Mouse (Mus musculus) G1E-ER4 (cell line): ENCODE measurements around the gene Gm49450. TPM values are rescaled to one million over a fixed set of nuclear protein-coding genes. Genes with fewer than 3 reads are reported as not detected.

ENCODE experiments used
- GATA1 ChIP-seq: IDR thresholded peaks from one replicate; pipeline ENCODE4 v1.8.0; 2012; ENCODE audit warnings: low read length, inconsistent platforms
- polyA plus RNA-seq: library from polyadenylated mRNA; stranded (reverse); fragments of >175 nt; gene quantifications from 2 replicates; pipeline ENCODE4 v1.2.3, GENCODE M21; 2012

Gene Gm49450
- polyA plus RNA-seq, 1 experiment = not detected

DNA sequence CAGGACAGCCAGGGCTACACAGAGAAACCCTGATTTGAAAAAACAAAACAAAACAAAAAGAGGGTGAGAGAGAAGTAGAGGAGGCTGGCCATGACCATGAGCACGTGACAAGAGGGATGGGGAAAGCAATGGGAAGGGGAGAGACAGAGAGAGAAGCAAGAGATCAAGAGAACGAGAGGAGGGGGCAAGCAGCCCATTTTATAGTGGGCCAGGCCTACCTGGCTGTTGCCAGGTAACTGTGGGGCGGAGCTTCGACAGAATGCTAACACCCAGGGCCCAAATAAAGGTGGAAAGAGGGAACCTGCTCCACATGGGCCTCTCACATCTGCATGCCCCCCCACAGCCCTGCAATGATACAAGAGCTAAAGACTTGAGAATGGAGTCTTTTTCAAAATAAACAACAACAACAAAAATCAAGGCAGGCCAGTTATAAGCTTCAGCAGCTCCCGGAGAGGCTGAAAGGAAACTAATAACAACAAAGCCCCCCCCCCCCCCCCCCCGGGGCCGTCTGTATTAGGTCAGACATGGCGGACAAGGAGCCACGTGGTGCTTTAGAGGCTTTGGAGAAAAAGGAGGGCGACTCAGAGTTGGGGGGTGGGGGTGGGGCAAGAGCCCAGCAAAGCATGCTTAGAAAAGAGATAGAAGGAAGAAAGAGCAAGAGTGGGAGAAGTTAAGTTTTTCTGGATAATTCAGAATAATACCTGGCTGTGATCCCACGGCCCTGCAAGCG lies 36.5 kb upstream of the Gm49450 start:
- no peak for TF ChIP-seq GATA1

DNA sequence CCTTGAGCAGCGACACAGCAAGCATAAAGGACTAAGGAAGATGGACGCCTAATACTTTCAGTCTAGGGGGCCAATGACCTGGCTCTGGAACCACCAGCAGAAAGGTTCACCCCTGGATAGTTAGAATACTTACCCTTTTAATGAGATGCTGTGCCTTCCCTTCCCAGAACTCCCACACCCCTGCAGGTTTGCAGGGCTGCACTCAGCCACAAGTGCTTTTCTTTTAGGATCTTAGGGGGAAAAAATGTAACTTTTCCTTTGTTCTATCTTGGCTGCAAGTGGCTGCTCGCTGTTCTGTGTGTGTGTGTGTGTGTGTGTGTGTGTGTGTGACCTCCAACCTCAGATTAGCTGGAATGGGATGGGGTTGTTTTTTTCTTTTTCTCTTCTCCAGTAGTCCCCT lies 35.4 kb upstream of the Gm49450 start:
- no peak for TF ChIP-seq GATA1

DNA sequence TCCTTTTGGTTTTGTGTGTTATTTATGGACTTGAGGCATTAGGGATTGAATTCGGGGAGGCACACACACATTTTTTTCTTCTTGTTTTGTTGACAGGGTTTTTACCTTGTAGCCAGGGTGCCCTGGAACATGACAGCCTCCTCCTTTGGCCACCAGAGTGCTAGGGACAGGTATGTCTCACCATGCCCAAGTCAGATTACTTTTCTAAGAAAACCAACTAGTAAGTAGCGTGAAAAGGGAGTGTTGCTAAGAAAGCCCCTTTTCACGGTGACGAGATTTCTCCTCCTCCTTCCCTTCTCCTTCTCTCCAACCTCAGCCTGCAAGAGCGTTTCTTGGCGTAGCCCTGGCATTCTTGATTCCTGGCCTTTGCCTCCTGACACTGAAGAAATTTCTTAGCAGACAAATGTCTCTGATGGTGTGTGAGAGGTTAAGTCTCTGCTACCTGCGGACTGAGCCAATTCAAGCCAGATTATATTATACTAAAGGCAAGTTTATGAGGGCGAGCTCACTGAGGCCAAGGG lies 34.4 kb upstream of the Gm49450 start:
- no peak for TF ChIP-seq GATA1

DNA sequence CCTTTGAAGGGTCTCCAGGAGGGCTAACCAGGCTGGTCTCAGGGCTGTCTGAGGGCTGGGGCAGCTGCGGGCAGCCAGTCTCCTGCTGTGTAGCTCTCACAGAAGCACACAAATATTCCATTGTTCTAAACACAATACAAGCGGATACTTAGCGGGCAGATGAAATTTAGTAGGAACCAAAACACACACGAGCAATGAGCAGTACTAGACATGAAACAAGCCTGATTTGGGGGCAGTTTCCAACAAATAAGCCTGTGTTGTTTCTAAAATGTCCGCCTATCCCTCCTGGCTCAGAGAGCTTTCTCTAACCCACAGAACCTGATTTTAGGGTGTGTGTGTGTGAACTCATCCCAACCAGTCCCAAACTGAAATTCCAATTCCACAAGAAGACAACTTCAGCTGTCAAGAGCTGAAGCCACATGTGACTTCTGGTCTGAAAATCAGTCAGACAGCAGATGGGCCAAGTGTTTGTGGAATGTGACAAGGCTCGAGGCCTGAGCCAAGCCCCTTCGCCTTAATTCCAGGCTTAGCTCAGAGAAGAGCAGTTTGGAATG lies 33.8 kb upstream of the Gm49450 start:
- TF ChIP-seq GATA1 = no peak

DNA sequence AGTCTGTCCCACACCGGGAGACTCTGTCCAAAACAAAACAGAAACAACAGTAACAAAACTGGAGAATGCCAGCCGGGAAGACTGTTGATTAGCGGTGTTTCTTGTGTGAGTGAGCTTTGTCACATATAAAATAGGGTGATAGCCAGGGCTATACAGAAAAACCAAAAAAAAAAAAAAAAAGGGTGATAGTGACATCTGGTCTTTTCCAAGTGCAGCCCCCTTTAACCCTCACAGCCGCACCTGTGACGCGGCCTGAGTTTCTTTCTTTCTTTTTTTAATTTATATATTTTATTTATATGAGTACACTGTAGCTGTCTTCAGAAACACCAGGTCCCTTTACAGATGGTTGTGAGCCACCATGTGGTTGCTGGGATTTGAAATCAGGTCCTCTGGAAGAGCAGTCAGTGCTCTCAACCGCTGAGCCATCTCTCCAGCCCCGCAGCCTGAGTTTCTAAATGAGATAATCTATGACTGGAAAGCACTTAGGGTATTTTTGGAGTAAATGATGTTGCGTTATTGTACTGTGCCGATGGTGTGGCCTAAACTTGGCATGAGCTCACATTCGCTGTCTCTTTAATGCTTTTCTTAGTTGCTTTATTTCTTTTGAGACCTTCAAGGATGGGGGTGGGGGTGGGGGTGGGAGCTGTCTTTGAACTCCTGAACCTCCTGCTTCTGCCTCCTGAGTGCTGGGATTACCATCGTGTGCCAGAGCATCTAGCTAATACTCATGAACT lies 32.8 kb upstream of the Gm49450 start:
- no peak for TF ChIP-seq GATA1

DNA sequence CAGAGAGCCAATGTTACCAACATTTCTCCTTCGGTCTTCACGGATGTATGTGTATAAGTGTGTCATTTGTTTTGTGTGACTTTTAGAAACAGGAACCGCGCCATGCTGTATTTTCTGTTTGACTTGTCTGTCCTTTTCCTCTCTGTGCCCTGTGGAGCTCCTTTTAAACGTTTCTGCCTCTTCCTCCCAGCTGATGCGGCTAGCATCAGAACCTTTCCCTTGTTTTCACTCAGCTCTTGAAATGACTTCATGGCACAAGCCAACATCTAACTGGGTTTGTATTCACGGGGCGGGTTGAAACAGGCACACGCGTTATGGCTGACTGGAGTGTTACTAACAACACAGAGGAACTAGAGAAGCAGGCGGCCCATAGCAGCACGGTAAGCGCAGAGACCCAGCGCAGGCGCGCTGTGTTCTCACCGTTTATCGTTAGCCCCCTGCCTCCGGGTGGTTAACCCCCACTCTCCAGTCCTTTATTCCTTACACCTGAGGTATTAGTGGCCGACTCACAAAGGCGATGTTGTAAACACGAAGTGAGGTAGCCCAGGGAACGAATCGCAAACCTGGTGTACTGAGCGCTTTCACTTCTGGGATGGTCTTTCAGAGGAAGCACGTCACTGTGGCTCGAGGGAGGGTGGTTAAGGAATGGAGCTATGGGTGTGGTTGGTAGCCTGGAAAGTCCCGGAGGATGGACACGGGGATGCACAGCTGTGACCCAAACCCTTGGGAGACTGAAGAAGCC lies 32.1 kb upstream of the Gm49450 start:
- TF ChIP-seq GATA1 = no peak

DNA sequence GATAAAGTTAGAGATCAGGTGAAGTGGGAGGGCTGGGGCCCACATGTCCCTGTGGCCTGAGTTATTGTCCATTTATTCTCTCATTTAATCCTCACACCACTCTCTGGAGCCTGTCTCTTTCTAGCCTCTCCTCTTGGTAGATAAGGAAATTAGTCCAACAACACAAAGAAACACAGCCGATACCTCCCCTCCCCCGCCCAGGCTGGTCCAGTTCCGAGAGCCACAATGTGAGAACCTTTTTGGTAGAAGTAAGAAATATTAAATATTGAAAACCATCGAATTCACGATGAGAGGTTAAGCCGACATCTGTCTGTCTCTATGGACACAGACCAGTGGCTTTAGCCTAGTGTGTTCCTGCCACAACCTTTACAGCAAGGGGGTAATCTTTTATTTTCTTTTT lies 31.3 kb upstream of the Gm49450 start:
- no peak for TF ChIP-seq GATA1

DNA sequence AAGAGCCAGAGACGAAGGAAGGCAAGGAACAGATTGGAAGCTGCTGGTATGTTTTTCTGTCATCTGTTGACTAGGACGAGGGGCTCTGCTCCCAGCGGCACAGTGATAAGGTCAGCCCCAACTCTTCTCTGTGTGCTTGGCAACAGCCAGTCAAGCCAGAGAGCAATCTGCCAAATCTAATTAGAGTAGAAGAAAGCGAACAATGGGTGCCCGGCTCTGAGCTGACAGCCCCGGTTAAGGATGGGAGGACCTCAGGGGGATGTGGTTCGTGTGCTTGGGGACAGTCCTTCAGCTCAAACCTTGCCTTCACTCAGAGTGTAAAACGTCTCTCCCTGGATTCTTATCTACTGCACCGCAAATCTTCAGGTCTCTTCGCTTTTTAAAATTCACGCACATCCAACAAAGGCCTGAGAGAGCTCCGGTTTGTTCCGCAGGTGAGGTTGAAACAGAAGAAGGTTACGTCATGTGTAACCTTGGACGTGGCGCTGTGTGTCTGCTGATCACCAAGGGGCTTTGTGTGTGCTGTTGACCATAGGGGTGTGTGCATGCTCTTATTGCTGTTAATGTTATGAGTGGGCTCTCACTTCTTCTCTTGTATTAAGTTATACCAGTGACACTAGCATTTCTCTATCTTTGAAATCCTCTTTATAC lies 30.2 kb upstream of the Gm49450 start:
- no peak for TF ChIP-seq GATA1

DNA sequence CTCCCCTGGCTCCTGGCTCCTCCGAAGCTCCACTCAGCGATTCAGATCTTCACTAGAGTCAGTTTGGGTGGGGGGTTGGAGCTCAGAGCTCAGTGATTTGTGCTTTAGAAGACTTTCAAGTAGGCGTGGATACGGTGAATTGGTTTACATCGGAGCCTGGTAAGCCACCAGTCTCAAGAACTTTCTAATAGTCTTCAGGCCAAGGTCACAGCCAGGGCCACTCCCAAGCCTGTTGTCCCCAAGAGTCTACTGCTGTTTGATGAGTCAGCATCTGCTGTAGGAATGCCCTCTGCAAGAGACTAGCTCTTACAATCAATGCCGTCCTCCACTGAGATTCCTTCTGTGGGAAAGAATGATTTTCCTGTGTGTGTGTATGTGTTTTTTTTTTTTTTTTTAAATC lies 28.7 kb upstream of the Gm49450 start:
- no peak for TF ChIP-seq GATA1

DNA sequence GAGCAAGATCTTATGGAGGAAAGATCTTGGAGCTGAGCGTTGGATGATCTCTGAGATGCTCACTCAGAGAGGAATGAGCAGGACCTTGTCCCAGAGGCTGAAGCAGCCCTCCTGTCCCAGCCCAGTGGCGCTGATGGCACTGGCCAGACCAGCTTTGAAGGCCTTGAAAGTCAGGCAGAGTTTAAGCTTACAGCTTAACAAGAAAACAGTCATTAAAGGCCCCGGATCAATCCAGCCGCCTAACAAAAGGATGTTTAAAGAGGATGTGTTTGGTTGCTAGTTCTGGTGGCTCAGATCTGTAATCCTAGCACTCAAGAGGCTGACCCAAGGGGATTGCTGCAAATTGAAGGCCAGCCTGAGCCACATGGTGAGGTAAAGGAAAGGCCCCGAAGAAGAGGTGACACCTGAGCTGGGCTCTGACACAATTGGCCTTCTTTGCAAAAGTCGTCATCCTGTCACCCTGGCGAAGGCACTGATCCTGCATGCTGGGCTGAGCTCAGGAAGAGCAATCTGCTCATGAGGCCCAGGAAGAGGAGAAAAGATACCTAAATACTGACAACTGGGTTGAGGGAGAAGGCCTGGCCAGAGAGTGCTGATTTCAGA lies 26.8 kb upstream of the Gm49450 start:
- no peak for TF ChIP-seq GATA1

DNA sequence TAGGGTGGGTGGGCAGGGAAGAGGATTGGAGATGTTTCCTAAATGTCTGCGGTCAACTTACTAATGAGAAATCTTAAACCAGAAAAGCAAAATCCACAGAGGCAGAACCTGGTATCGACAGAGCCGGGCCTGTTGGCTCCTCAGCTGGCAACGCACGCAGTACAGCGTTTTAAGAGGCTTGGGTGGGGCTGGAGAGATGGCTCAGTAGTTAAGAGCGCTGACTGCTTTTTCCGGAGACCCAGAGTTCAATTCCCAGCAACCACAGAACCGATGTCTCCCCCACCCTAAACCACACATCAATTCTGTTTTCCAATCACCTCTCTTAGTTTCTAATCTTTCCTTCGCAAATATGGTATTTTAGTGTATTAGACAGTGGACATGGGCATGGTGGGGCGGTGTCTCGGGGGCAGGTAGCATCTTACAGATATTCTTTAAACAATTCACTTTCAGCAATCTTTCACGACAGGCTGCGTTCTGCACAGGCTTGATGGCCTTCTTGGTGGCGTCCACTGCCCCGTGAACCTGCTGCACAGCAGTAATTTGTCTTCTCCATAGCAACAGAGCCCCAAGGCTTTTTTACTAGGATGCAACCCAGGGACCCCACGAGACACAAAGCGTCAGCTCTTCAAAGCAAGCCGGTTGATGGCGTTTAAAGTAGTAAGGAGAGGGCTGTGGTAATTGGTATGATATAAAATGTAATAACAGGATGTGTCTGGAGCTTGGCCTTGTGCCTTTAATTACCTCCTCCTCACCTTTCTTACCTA lies 25.2 kb upstream of the Gm49450 start:
- no peak for TF ChIP-seq GATA1

DNA sequence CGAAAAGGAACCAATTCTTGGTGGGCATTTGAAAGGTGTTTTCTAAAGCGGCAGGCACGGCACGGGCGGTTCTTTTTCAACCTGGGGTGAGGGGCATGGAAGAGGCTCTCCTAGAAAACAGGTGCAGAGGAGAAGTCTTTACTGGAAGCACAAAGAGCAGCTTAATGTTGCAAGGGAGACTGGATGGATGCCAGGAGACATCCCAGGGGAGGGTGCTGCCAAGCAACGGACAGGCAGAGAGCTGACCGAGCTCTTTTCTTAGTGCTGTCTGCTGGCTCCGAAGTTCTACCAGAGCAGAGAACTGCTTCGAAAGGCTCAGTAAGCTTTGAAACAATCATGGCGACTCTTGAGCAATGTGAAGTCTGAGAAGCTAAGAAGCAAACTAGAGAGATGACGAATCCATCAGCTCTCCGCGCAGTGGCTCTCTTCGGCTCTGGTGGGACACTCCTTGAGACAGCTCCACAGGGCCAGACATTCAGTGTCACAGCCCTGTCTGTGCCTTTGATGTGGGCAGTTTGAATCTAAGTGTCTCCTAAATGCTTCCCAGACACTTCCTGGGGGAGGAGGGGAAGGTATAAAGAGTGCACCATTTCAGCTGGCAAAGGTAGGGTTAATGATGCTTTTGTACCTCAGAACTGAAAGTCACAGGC lies 24.5 kb upstream of the Gm49450 start:
- no peak for TF ChIP-seq GATA1
